Mouse (Mus musculus) natural killer cell, adult 2 months (primary cell): Measurements from ENCODE around the gene Sap30.
"Not testable (repeated sequence)": the region's sequence is repeated elsewhere in the genome, so short reads cannot be mapped to it uniquely, and the experiment has no call there.

ENCODE experiments used
- DNase-seq, 2 experiments: peaks; one replicate each; pipeline ENCODE4 v3.0.0; 2022; ENCODE audit warnings: low spot score in 2 of 2

Sap30 gene

DNA sequence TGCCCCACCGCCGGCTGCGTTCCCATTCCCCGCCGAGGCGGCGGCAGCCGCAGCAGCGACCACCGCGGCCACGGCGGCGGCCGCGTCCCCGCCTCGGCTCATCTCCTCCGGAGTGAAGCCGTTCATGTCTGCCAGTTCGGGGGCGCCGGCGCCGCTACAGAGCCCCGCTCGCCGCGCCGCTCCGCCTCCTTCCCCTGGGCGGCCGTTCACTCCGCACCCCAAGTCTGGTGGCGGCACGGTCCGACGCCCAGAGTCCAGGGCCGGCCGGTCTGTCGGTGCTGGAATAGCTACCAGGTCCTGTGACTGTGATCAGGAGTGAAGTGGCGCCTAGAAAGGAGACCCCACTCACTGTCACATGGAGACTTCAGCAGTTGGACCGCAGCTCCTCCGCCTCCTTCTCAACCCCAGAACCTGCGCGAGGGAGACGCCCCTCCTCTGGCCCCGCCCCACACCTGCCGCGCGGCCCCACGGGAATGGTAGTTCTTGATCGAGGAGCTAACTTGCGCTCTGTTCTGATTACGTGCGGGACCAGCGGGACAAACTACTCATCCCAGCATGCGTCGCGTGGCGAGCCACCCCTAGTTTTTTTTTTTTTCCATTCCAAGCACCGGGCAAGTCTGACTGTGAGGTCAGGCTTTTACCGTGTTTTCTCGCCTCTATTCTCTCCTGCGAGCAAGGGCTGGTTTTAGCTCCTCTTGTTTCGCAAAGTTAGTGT, at the start of gene Sap30:
Gene Sap30 (minus strand): TSS at position 420 of the 715 bp plus-strand sequence.
- DNase-seq, result peak; percentile 97 to 98

DNA sequence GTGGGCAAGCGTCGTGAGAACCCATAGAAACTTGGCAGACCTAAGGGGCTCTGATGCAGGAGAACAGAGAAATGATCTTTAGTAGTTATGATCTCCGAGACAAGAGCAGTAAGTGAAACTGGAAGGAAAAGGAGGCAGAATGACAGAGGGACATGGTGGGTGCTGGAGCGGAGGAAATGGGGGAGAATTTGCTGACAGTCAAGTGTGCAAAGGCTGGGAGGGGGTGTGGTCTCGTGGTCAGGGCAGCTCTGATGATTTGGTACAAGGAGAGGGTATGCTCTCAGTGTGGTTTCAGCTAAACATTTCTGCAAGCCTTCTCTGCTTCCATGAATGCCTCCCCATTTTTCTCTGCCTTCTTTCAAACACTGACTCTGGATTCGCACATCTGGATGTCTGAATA, 48.5 kb upstream of the Sap30 start:
- DNase-seq, result no peak

DNA sequence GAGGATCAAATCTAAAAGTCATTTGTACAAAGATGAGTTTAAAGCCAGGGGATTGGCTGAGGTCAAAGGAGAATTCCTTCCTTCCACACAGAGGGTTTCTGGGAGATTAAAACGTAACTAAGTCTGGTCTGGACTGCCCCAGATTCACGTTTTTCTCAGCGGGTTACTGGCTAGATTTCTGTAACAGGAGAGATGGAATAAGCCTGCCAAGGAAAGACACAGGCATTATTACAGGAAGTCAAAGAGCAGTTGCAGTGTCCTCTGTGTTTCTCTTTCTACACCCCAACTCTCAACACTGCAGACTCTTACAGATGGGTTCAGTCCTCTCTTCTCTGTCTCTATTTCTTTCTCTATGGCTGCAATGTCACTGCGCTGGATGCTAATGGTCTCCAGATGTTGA, 46.8 kb upstream of the Sap30 start:
- no peak for DNase-seq

DNA sequence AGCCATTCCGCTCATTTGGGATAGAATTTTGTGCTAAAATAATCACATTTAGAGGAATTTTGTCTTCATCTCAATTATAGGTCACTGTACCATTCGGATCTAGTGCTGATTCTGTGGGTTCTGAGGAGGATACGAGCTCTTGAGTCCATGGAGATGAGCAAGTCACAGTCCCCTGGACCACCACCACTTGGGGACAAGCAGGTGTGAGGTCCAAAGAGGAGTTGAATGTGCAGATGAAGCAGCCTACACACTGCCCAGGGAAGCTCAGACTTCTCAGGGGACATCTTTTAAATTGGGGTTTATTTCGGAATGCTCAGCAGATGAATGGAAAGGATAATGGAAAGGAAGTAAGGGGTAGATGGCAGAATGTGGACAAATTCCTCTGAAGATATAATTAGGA, 45.4 kb upstream of the Sap30 start:
- no peak for DNase-seq

DNA sequence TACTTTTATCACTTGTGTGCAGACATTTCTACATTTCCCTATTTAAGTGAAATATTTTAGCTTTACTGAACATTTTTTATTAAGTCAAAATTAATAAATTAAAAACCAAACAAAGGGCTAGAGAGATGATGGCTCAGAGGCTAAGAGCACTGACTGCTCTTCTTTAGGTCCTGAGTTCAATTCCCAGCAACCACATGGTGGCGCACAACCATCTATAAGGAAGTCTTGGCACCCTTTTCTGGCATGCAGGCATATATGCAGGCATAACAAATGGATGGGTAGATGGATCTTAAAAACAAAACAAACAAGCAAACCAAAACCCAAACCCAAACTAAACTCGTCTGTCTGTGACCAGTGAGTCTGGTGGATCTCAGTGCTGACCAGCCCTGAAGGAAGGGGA, 44.6 kb upstream of the Sap30 start:
- no peak for DNase-seq

DNA sequence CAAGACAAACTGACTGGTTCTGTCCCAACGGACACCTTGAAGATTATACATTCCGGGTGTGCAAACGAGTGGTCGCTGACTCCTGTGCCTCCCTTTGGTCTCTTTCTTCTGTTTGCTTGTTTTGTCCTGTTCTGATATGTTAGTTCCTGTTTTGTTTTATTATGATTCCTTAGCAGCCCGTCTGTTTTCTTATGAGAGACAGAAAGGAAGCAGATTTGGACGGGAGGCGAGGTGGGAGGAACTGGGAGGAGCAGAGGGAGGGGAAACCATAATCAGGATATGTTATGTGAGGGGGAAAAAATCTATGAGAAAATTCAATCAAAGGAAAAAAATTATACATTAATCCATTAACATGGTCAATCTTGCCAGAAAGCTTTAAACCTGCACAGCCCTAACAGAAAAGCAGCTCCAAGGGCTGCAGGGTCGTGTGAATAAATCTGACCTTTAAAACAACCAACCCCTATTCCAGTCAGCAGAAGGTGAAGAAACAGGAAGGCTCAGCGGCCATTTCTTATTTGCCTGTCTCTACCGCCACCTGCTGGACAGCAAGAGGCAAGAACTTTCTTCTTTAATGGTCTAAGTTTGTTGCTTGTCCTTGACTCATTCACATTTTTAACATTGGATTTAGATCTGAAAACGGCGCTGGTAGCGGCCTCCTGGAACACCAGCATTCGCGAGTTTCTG, 43.1 kb upstream of the Sap30 start:
- DNase-seq, result peak; percentile 66 to 78

DNA sequence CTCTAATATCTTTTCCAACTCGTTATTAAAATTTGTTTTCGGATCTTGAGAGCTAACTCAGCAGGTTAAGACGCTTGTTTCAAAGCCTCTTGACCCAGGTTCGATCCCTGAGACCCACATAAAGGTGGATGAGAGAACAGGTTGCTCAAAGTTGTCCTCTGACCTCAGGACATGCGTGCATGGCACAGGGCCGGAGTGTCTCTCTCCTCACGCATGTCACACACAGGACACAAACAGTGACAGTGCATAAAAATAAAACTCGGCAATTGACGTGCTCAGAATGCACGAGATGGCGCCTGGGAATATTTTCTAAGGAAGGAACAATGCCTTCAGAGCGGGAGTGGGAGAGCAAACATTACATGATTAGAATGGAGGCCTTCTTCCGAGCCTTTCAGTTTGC, 42.6 kb upstream of the Sap30 start:
- DNase-seq, result no peak

DNA sequence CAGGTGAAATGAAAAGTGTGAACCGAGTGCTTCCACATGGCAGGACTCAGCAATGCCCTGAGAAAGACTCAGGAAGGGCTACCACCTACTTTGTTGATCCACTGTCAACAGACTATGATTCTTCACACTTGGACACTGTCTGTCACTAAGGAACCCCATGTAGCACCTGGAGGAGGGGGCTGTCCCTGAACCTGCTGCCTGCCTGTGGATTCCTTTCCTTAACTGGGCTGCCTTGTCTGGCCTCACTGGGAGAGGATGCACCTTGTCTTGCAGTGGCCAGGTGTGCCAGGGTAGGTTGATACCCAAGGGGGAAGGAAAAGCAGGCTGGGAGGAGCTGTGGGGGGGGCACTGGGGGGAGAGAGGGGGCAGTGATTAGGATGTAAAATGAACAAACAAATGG, 40.4 kb upstream of the Sap30 start:
- DNase-seq, result no peak

DNA sequence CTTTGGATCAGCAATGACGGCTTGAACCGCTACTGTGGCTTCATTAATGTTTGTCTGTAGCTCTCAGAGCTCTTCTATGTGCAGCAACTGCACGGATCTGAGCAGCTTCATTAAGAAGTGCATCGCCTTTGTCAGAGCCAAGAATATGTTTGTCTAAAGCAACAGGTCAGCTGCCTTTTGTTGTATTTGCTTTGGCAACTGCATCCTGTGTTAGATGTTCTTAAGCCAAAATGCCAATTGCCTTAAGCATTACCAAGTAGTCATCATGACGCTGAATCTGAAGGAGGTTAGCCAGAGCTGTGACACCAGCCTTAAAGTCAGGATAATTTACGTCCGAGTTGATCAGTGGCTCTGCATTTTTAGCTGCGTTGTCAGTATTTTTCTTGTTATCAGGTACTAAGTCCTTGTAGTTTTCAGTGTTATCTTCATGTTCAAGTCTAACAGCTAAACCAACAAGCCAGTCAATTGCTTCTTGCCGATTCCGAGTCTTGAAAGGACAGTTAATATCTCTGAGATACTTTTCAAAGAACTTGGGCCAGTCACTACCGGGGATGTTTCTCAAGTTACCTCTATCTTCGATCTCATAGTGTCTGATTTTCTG, 32.6 kb upstream of the Sap30 start:
- no peak for DNase-seq

DNA sequence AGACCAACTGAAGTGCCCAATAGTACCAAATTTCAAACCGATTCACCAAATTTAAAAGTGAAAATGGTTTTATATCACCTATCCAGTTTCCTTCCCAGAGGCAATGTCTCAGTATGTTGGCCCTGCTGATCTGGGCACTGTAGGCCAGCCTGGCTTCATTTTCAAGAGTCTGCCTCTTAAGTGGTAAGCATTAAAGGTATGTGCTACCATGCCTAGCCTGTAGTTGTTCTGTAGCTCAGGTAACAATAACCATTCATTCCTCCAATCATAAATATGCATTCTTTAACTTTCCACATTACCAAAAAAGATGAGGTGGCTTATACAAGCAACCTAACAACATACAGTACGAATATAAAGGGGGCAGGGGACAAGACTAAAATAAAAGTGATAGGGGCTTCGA, 30.1 kb upstream of the Sap30 start:
- DNase-seq, result no peak

DNA sequence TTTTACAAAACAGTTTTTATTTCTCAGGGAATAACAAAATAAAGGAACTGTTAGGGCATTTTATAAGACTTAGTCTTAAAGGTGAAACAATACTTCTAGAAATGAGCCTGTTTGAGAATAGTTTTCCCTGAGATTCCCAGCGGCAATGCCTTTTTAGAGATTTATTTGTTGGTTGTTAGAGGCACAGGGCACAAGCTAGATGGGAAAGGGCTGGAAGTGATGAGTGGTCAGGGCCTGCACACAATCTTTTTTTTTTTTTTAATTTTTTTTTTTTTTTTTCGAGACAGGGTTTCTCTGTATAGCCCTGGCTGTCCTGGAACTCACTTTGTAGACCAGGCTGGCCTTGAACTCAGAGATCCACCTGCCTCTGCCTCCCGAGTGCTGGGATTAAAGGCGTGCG, 29.0 kb upstream of the Sap30 start:
- DNase-seq, result not testable (repeated sequence)

DNA sequence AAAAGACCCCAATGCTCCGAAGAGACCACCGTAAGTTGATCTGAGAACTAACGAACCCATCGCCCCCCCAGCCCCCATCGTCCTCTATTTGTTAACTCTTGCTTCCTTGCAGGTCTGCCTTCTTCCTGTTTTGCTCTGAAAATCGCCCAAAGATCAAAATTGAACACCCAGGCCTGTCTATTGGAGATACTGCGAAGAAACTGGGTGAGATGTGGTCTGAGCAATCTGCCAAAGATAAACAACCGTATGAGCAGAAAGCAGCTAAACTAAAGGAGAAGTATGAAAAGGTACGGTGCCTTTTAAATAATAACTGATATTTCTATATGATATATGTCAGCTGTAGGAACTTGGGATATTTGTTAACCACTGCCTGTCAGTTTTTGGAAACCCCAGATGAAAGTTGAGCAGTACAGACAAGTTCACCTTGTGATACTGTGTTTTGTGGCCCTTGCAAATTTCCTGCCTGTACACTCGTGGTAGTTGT, 25.6 kb upstream of the Sap30 start:
- not testable (repeated sequence) for DNase-seq

DNA sequence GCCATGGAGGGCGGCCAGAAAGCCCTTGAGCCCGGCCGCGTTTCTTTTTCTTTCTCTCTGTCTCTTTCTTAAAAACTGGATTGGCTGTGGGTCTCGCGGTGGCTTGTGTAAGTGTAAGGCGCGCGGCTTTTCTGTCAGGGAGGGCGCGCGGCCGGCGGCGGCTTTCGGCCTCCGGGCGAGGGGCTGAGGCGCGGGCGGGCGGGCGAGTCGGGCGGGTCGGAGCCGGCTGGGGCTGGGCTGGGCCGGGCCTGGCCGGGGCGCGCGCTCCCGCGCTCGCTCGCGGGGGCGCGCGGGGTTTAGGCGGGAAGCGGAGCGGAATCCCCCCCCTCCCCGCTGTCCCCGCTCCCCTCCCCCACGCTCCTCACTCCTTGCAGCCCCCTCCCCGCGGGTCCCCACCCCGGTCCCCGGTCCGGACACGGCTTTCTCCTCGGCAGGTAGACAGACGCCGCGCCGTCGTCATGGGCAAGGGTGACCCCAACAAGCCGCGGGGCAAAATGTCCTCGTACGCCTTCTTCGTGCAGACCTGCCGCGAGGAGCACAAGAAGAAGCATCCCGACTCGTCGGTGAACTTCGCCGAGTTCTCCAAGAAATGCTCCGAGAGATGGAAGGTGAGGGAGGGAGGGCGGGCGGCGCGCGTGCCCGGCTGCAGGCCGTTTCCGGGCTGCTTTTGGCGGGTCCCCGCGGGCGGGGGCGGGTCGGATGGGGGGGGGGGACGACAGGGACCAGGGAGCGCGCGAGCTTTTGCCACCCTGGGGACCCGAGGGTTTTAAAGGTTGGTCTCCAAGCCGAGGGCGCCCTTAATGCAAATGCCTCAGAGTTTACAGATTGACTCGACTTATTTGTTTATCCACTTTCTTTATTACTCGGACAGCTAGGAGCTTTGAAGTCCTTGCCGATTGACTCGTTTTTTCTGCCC, 24.7 kb upstream of the Sap30 start:
- DNase-seq, result no peak

DNA sequence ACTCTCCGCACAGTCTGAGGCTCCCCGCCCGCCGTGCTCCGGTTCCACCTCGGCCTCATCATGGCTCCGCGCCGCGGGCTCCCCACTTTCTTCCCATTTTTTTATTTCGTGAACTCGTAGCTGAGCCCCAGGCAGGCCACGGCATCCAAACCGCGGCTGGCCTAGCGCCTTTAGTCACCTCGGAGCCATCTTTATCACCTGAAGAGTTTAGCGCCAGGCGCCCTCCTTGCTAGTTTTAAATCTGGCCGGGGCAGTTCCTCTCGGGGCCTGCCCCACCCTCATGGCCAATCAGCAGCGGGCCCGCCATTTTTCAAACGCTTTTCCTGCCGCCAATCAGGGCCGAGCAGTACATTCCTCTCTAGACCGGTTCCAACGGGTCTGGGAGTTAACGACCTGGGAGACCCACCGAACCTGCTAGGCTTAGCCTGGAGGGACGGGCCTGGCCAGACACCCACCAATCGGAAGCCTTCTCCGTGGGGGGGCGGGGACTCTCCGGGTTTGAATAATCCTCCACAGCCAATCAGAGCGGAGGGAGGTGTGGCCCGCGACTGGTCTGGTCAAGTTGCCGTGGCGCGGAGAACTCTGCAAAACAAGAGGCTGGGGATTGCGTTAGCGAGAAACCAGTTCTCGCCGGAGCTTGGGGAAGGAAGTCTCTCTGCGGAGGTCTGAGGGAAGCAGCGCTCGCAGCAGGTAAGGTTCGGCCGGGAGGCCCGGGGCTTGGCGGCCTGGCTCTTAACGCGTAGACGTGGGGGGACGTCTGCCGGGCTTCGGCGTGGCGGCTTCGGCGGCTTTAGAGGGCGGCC, 23.9 kb upstream of the Sap30 start, which contains the start of gene Hmgb2:
Gene Hmgb2 (plus strand): TSS at position 592 of the 803 bp plus-strand sequence.
- DNase-seq, result peak; percentile 100

DNA sequence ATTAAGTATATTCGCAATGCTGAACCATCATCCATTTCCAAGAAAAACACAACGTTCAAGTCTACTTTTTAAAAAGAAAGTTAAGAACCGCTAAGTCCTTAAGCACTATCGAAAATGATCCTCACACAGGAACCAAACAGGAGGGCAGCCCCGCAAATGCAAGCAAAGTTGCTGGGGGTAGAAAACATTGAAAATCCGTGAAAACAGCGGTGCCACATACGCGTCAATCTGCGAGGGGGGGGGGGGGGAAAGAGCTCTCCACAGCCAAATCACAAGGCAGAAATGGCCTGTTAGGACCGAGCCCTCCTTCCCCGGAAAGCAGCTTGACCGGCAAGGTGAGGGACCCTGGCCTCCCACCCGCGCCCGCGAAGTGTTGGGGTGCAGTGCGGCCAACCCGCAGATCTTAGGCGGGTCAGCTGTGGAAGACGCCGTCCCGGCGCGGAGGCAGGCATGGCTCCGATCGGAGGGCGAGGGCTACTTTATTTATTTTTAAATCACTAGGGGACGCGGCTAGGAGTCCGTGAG, 23.2 kb upstream of the Sap30 start:
- no peak for DNase-seq

DNA sequence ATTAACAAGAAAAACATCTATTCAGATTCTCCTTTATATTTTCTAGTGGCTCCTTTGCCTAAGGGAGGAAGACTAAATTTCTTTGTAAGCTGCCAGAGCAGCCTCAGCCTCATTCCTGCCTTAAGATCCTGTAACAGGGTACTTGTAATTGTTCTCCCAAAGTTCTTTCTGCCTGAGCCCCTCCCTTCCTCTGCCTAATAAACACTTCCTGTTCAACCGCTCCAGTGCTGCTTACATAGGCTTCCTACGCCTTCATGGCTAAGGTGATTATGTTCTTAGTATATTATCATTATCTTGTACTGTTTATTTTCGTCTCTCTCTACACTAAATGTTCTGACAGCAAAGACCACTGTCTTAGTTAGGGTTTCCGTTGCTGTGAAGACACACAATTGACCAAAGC, 21.0 kb upstream of the Sap30 start:
- no peak for DNase-seq

DNA sequence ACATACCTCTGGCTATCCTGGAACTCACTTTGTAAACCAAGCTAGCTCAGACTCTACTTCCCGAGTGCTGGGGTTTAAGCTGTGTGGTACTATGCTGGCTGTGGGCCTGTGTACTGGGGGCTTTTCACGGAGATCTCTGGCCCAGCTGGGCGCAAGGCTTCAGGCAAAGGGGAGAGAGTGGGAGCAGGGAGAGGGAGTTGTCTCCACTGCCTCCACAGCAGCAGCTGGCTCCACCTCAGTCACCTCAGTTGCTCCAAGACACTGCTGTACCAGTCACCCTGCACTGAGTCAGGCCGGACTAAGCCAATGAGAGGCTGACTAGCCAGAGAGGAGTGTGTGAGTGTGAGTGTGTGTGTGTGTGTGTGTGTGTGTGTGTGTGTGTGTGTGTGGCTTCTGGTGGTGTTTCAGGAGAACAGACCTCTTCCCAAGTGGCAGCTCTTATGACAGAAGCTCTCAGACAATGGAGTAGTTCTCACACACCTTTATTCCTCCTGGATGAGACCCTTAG, 19.9 kb upstream of the Sap30 start:
- no peak for DNase-seq

DNA sequence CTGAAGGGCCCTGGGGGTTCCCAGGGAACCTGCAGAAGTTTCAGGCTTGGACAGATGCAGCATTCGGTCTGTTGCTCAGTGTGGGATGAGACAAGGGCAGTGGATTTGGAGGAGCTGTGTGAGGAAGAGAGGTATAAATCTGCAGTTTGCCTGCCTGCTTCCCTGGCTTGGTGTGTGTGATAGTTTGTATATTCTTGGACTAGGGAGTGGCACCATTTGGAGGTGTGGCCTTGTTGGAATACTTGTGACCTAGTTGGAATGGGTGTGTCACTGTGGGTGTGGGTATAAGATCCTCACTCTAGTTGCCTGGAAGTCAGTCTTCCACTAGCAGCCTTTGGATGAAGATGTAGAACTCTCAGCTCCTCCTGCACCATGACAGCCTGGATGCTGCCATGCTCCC, 17.8 kb upstream of the Sap30 start:
- DNase-seq, result not testable (repeated sequence)

DNA sequence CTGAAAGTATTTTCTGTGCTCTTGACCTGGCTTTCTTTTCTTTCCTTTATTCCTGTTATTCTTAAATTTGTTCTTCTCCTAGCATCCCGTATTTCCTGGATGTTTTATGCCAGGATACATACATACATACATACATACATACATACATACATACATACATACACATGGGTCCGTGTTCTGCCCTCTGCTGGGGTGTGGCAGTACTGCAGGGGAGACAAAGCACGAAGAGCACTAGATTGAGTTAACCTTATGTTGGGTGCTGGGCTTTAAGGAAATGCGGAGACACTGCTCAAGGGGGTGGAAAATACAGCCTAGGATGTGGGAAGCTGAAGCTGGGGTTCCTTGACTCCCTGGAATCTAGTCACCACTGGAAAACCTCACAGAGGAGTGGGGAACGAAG, 16.0 kb upstream of the Sap30 start:
- peak; percentile 69 to 82 for DNase-seq

DNA sequence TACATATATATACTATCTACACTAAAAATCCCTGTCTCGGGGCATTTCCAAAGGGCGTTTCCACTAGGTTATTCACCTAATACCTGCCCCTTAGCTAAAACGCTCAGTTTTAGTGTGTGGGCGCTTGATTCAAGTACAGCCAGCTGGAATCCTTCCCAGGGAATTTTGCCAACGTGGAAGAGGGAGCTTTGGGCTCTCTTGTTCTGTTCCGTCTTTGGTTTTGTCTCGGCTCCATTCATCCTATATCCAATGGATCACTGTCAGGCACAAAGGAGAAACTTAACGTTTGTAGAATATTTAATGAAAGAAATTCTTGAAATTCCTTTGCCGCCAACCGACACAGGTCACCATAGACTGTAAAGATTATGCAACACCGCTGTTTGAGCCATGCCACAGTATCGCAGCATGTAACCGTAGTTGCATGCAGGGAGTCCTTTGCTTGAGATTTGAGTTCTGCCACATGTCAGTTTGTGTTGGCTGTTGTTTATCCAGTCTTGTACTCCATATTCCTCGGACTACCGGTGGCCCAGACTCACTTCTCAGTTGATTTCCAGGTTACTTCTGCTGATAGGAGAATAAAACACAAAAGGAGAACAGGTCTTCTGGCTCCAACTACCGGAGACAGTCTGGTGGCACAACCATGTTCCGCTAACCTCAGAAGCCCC, 11.3 kb upstream of the Sap30 start:
- no peak for DNase-seq
